Mouse (Mus musculus): ENCODE data around the gene Fam110c.

- TF ChIP-seq GATA1 (IDR thresholded peaks at IDR 0.05; ENCODE audit: borderline replicate concordance, low read length): no peak
- no peak for TF ChIP-seq FLI1 (IDR thresholded peaks at IDR 0.05; ENCODE audit: low read length)
Observed at GRCm38 (mm10) chr12:31080352-31080751, 6.7 kb downstream of the Fam110c start.
